Mouse (Mus musculus) central nervous system, embryonic 11.5 days (tissue): Measurements from ENCODE around the gene Ttc7b. TPM values are rescaled to one million over a fixed set of nuclear protein-coding genes. Genes with fewer than 3 reads are reported as not detected.

Source experiments
- polyA plus RNA-seq: library from polyadenylated mRNA; depleted of rRNA; stranded (reverse); fragments of >200 nt; gene quantifications from 2 replicates; pipeline ENCODE4 v1.2.3, GENCODE M21; 2012; rRNA removed

Gene Ttc7b
- polyA plus RNA-seq, result 18.8 and 21.9 TPM in 2 replicates

GRCm38 (mm10) chr12:100520794-100521186 is at the start of gene Ttc7b:
Gene Ttc7b, minus strand, starts transcription at chr12:100520826.

Other genes starting within 250 kb of the Ttc7b start
- 4.2 and 6.0 TPM in 2 replicates for gene Rps6ka5, start 206.2 kb upstream of the Ttc7b start, polyA plus RNA-seq